Mouse (Mus musculus): ENCODE data around the gene H2-D1. TPM values are rescaled to one million over a fixed set of nuclear protein-coding genes. Genes with fewer than 3 reads are reported as not detected.

H2-D1 gene
- total RNA-seq, 1 experiment: 30.1 TPM

GRCm38 (mm10) chr17:35249451-35250197 is 12.9 kb upstream of the H2-D1 start:
- in situ Hi-C loops (cut with MboI; ENCODE audit: low sequenced_read_pairs in 2 of 2, unreplicated experiment in 2 of 2): no loop called here
- TF ChIP-seq CHD2 (IDR thresholded peaks at IDR 0.05; ENCODE audit: low read depth, low read length) (no peak), ZC3H11A (IDR thresholded peaks at IDR 0.05; ENCODE audit: borderline replicate concordance, low read depth, low read length) (no peak), ZNF384 (IDR thresholded peaks at IDR 0.05; ENCODE audit: low read depth, low read length) (no peak), MAFK (IDR thresholded peaks at IDR 0.05; ENCODE audit: insufficient read depth, low read depth, low read length) (no peak), HCFC1 (IDR thresholded peaks at IDR 0.05; ENCODE audit: borderline replicate concordance, insufficient read depth, low read length) (no peak)
- H3K36me3 ChIP-seq (ENCODE audit: control insufficient read depth, insufficient read depth, low read length, poor library complexity, severe bottlenecking): peaks cover 88% of the 10 kb centered on the region
- H3K4me1 ChIP-seq (ENCODE audit: control insufficient read depth in 2 of 2, insufficient read depth in 2 of 2, low read length in 2 of 2, poor library complexity in 1 of 2): peaks cover 0 to 24% of the 10 kb centered on the region in 2 experiments; a peak in 1 of 4 replicates
- no peak overlapping the region for H3K4me3 ChIP-seq (ENCODE audit: insufficient read depth in 1 of 2, low read depth in 1 of 2, low read length in 2 of 2, poor library complexity in 1 of 2, severe bottlenecking in 1 of 2)
- no peak overlapping the region for H3K9ac ChIP-seq (ENCODE audit: insufficient read depth, low read depth, low read length, poor library complexity, severe bottlenecking)
- no peak overlapping the region for H3K27ac ChIP-seq (ENCODE audit: insufficient read depth, low read depth, low read length, poor library complexity, severe bottlenecking)
- no peak for DNase-seq (ENCODE audit: low read depth, low spot score)
- no peaks in the 10 kb centered on the region for H3K9me3 ChIP-seq (ENCODE audit: control insufficient read depth, insufficient read depth, low read depth, low read length)

- no peak overlapping the region for H3K9ac ChIP-seq (ENCODE audit: insufficient read depth, low read depth, low read length, poor library complexity, severe bottlenecking)
- no peaks in the 10 kb centered on the region for H3K9me3 ChIP-seq (ENCODE audit: control insufficient read depth, insufficient read depth, low read depth, low read length)
- no peak for TF ChIP-seq ZC3H11A (IDR thresholded peaks at IDR 0.05; ENCODE audit: borderline replicate concordance, low read depth, low read length)
- TF ChIP-seq HCFC1 (IDR thresholded peaks at IDR 0.05; ENCODE audit: borderline replicate concordance, insufficient read depth, low read length): no peak
- no peak for TF ChIP-seq ZNF384 (IDR thresholded peaks at IDR 0.05; ENCODE audit: low read depth, low read length)
- TF ChIP-seq MAFK (IDR thresholded peaks at IDR 0.05; ENCODE audit: insufficient read depth, low read depth, low read length): no peak
- TF ChIP-seq CHD2 (IDR thresholded peaks at IDR 0.05; ENCODE audit: low read depth, low read length): no peak
- no peak overlapping the region for H3K27ac ChIP-seq (ENCODE audit: insufficient read depth, low read depth, low read length, poor library complexity, severe bottlenecking)
- no peak overlapping the region for H3K4me3 ChIP-seq (ENCODE audit: insufficient read depth in 1 of 2, low read depth in 1 of 2, low read length in 2 of 2, poor library complexity in 1 of 2, severe bottlenecking in 1 of 2)
- peaks cover 0 to 22% of the 10 kb centered on the region in 2 experiments; a peak in 1 of 4 replicates for H3K4me1 ChIP-seq (ENCODE audit: control insufficient read depth in 2 of 2, insufficient read depth in 2 of 2, low read length in 2 of 2, poor library complexity in 1 of 2)
- H3K36me3 ChIP-seq (ENCODE audit: control insufficient read depth, insufficient read depth, low read length, poor library complexity, severe bottlenecking): peaks cover 79% of the 10 kb centered on the region
- in situ Hi-C loops (cut with MboI; ENCODE audit: low sequenced_read_pairs in 2 of 2, unreplicated experiment in 2 of 2): no loop called here
- DNase-seq (ENCODE audit: low read depth, low spot score): no peak
Observed at GRCm38 (mm10) chr17:35250348-35251120, 12.0 kb upstream of the H2-D1 start.

GRCm38 (mm10) chr17:35251162-35251719 is 11.3 kb upstream of the H2-D1 start:
- DNase-seq (ENCODE audit: low read depth, low spot score): no peak
- TF ChIP-seq ZNF384 (IDR thresholded peaks at IDR 0.05; ENCODE audit: low read depth, low read length) (no peak), CHD2 (IDR thresholded peaks at IDR 0.05; ENCODE audit: low read depth, low read length) (no peak), HCFC1 (IDR thresholded peaks at IDR 0.05; ENCODE audit: borderline replicate concordance, insufficient read depth, low read length) (no peak), ZC3H11A (IDR thresholded peaks at IDR 0.05; ENCODE audit: borderline replicate concordance, low read depth, low read length) (no peak), MAFK (IDR thresholded peaks at IDR 0.05; ENCODE audit: insufficient read depth, low read depth, low read length) (no peak)
- Histone ChIP-seq H3K27ac (ENCODE audit: insufficient read depth, low read depth, low read length, poor library complexity, severe bottlenecking) (no peak overlapping the region), H3K4me3 (ENCODE audit: insufficient read depth in 1 of 2, low read depth in 1 of 2, low read length in 2 of 2, poor library complexity in 1 of 2, severe bottlenecking in 1 of 2) (no peak overlapping the region), H3K9ac (ENCODE audit: insufficient read depth, low read depth, low read length, poor library complexity, severe bottlenecking) (no peak overlapping the region), H3K9me3 (ENCODE audit: control insufficient read depth, insufficient read depth, low read depth, low read length) (no peaks in the 10 kb centered on the region), H3K36me3 (ENCODE audit: control insufficient read depth, insufficient read depth, low read length, poor library complexity, severe bottlenecking) (peaks cover 73% of the 10 kb centered on the region), H3K4me1 (ENCODE audit: control insufficient read depth in 2 of 2, insufficient read depth in 2 of 2, low read length in 2 of 2, poor library complexity in 1 of 2) (peaks cover 0 to 19% of the 10 kb centered on the region in 2 experiments; a peak in 1 of 4 replicates)
- in situ Hi-C loops (cut with MboI; ENCODE audit: low sequenced_read_pairs in 2 of 2, unreplicated experiment in 2 of 2): no loop called here

DNA sequence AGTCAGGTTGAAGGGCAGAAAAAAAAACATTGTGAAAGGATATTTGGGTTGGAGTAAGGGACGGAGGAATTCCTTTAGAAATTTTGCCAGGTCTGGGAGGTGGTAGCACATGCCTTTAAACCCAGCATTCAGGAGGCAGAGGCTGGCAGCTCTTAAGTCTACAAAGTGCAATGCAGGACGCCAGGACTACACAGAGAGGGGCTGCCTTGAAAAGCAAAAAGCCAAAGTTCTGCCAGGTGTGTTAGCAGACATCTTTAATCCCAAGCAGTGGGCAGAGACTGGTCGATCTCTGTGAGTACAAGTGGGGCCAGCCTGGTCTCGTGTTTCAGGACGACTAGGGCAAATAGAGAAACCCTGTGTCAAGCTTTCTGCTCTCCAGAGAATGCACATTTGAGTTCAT is 10.5 kb upstream of the H2-D1 start:
- TF ChIP-seq CHD2 (IDR thresholded peaks at IDR 0.05; ENCODE audit: low read depth, low read length) (no peak), MAFK (IDR thresholded peaks at IDR 0.05; ENCODE audit: insufficient read depth, low read depth, low read length) (no peak), HCFC1 (IDR thresholded peaks at IDR 0.05; ENCODE audit: borderline replicate concordance, insufficient read depth, low read length) (no peak), ZC3H11A (IDR thresholded peaks at IDR 0.05; ENCODE audit: borderline replicate concordance, low read depth, low read length) (no peak), ZNF384 (IDR thresholded peaks at IDR 0.05; ENCODE audit: low read depth, low read length) (no peak)
- in situ Hi-C loops (cut with MboI; ENCODE audit: low sequenced_read_pairs in 2 of 2, unreplicated experiment in 2 of 2): no loop called here
- no peak for DNase-seq (ENCODE audit: low read depth, low spot score)

More for the DNA sequence above, 10.5 kb upstream of the H2-D1 start:
- Histone ChIP-seq H3K4me1 (ENCODE audit: control insufficient read depth in 2 of 2, insufficient read depth in 2 of 2, low read length in 2 of 2, poor library complexity in 1 of 2) (peaks cover 0 to 16% of the 10 kb centered on the region in 2 experiments; a peak in 1 of 4 replicates), H3K36me3 (ENCODE audit: control insufficient read depth, insufficient read depth, low read length, poor library complexity, severe bottlenecking) (peaks cover 66% of the 10 kb centered on the region), H3K27ac (ENCODE audit: insufficient read depth, low read depth, low read length, poor library complexity, severe bottlenecking) (no peak overlapping the region), H3K9ac (ENCODE audit: insufficient read depth, low read depth, low read length, poor library complexity, severe bottlenecking) (no peak overlapping the region), H3K9me3 (ENCODE audit: control insufficient read depth, insufficient read depth, low read depth, low read length) (no peaks in the 10 kb centered on the region), H3K4me3 (ENCODE audit: insufficient read depth in 1 of 2, low read depth in 1 of 2, low read length in 2 of 2, poor library complexity in 1 of 2, severe bottlenecking in 1 of 2) (no peak overlapping the region)

Measured in ES-E14 (cell line).